Mouse (Mus musculus) midbrain, embryonic 14.5 days (tissue): Measurements from ENCODE around the gene Cnp. TPM values are rescaled to one million over a fixed set of nuclear protein-coding genes. Genes with fewer than 3 reads are reported as not detected.

Source experiments
- ATAC-seq: fragments of 200-750 bp; cut with Nextera tagmentation; 2 replicates; pipeline ENCODE4 v1.8.0; 2017; ENCODE audit warnings: moderate number of reproducible peaks, moderate library complexity; ENCODE audit not compliant: low FRiP score, low TSS enrichment
- DNase-seq: peaks from one replicate; pipeline ENCODE4 v3.0.0-alpha.2; 2015
- H3K27ac ChIP-seq: fragments of 300-500 bp; sonication (generic); replicated peaks from 2 replicates; pipeline ENCODE4 v1.5.1; 2014; ENCODE audit warnings: mild to moderate bottlenecking, low read depth, low read length, moderate library complexity
- H3K27me3 ChIP-seq: fragments of 300-500 bp; sonication (generic); 2 replicates; pipeline ENCODE4 v1.6.1; 2014; ENCODE audit warnings: low read length, control low read depth, mixed read lengths; ENCODE audit not compliant: control insufficient read depth, insufficient read depth
- H3K36me3 ChIP-seq: fragments of 300-500 bp; sonication (generic); 2 replicates; pipeline ENCODE4 v1.6.1; 2014; ENCODE audit warnings: low read length, control low read depth; ENCODE audit not compliant: control insufficient read depth, insufficient read depth
- H3K4me1 ChIP-seq: fragments of 300-500 bp; sonication (generic); 2 replicates; pipeline ENCODE4 v1.6.1; 2014; ENCODE audit warnings: mild to moderate bottlenecking, antibody characterized with exemption, low read length, control low read depth; ENCODE audit not compliant: control insufficient read depth, insufficient read depth
- H3K4me2 ChIP-seq: fragments of 300-500 bp; sonication (generic); 2 replicates; pipeline ENCODE4 v1.6.1; 2014; ENCODE audit warnings: mild to moderate bottlenecking, low read length, moderate library complexity
- H3K4me3 ChIP-seq: fragments of 300-500 bp; sonication (generic); replicated peaks from 2 replicates; pipeline ENCODE4 v1.5.1; 2014; ENCODE audit warnings: low read depth, low read length
- H3K9ac ChIP-seq: fragments of 300-500 bp; sonication (generic); replicated peaks from 2 replicates; pipeline ENCODE4 v1.6.1; 2014; ENCODE audit warnings: mild to moderate bottlenecking, low read length, moderate library complexity
- H3K9me3 ChIP-seq: fragments of 300-500 bp; sonication (generic); 2 replicates; pipeline ENCODE4 v1.6.1; 2016; ENCODE audit warnings: low read length, control low read depth, mixed read lengths; ENCODE audit not compliant: control insufficient read depth
- WGBS: fragments of 180-500 bp; shearing (Covaris S2); extraction: QIAGEN DNeasy Blood & Tissue Kit; methylation state at CpG from one replicate; pipeline ENCODE4 v1.1.7; 2014; 5-methylcytosine and 5-hydroxymethylcytosine counted together
- polyA plus RNA-seq: library from polyadenylated mRNA; unstranded; fragments of >200 nt; fragmentation: Nextera tagmentation; extraction: Ambion mirVana; gene quantifications from 2 replicates; pipeline ENCODE4 v1.2.1, GENCODE M21; 2014

Cnp gene
- polyA plus RNA-seq, 1 experiment from 2014 or later = 24.8 TPM

GRCm38 (mm10) chr11:100585148-100585547 lies 10.4 kb downstream of the Cnp start:
- ATAC-seq (no peak), DNase-seq (no peak)
- H3K9me3 ChIP-seq = no peaks in the 10 kb centered on the region
- no peak overlapping the region for H3K9ac ChIP-seq
- H3K4me3 ChIP-seq = no peak overlapping the region
- H3K36me3 ChIP-seq = peaks cover 100% of the 10 kb centered on the region
- H3K4me1 ChIP-seq = no peaks in the 10 kb centered on the region
- no peak overlapping the region for H3K27ac ChIP-seq
- H3K27me3 ChIP-seq = no peaks in the 10 kb centered on the region
- no peak overlapping the region for H3K4me2 ChIP-seq
- whole genome bisulfite sequencing = 95% methylated on average over 3 of the region's 3 CpGs

DNA sequence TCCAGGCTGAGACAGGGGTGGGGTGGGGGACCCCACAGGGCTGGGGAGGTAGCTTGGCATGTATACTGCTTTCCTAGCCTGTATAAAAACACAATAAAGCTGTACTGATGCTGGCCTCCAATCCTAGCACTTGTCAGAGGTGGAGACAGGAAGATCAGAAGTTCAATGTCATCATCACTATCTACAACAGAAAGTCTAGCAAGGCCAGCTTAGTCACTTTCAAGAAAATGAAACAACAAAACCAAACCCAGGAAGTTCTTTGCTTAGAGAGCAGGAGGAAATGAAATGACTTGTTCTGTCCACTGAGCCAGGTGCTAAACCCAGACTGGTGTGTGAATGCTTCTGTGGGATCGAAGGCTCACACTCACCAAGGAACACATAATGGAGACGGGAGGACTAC lies 13.8 kb downstream of the Cnp start:
- no peak overlapping the region for H3K9ac ChIP-seq
- H3K4me1 ChIP-seq = no peaks in the 10 kb centered on the region
- WGBS = 98% methylated on average over 2 of the region's 2 CpGs
- no peaks in the 10 kb centered on the region for H3K9me3 ChIP-seq
- H3K4me3 ChIP-seq = no peak overlapping the region
- no peak for ATAC-seq
- peaks cover 100% of the 10 kb centered on the region for H3K36me3 ChIP-seq
- no peak overlapping the region for H3K4me2 ChIP-seq
- H3K27me3 ChIP-seq = no peaks in the 10 kb centered on the region
- no peak overlapping the region for H3K27ac ChIP-seq
- no peak for DNase-seq

DNA sequence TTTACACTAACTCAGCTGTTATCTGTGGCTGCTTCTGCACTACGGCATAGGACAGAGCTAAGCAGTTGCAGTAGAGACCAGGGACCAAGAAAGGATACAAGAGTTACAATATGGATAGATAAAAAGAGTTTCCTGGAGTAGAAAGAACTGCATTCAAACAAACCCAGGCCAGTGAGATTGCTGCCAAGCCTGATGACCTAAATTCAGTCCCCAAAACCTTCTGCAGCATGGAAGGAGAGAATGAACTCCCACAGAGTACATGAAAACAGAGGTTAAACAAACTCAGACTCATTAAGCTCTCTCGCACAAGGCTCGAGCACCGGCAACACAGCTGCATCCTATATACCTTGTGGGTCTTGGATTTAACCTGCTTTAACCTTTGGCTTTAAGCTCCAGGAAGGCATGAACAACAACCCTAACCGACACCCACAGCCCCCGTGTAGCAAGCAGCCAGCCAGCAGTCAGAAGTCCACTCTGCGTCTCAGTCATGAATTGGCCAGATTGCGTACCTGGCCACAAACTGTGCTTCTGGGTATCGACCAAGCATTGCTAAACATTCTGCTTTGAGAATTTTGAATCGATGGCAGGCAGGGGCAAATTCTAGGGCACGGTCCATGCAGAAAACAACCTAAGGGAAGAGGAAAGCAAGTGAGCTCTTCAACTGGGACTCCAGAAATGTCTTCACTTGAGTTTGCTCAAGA lies 17.8 kb downstream of the Cnp start:
- Histone ChIP-seq H3K27ac (no peak overlapping the region), H3K4me2 (no peak overlapping the region), H3K27me3 (no peaks in the 10 kb centered on the region), H3K36me3 (peaks cover 100% of the 10 kb centered on the region), H3K9me3 (no peaks in the 10 kb centered on the region), H3K9ac (no peak overlapping the region), H3K4me3 (no peak overlapping the region), H3K4me1 (no peaks in the 10 kb centered on the region)
- DNase-seq (no peak), ATAC-seq (no peak)
- 95% methylated on average over 11 of the region's 11 CpGs for WGBS

DNA sequence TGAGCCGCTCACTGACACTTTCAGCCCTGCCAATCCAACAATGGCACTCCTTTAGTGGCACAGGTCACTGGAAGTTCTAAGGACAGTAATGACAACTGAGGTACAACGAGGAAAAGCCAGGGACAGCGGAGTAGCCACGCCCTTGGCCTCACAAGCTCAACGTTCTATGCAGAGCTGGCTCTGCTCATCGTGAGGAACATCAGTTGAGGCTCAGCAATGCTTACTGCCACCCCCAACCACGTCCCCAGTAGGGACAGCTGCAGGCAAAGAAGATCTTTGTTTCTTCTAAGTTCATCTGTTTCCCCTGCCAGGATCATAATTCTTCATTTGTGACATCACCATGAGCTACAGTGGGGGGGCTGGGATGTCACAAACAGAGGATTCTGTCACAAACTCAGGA lies 19.9 kb downstream of the Cnp start:
- Histone ChIP-seq H3K4me1 (no peaks in the 10 kb centered on the region), H3K27me3 (no peaks in the 10 kb centered on the region), H3K4me2 (no peak overlapping the region), H3K9ac (no peak overlapping the region), H3K36me3 (peaks cover 100% of the 10 kb centered on the region), H3K4me3 (no peak overlapping the region), H3K27ac (no peak overlapping the region), H3K9me3 (no peaks in the 10 kb centered on the region)
- WGBS = 95% methylated on average over 7 of the region's 7 CpGs
- DNase-seq = no peak
- no peak for ATAC-seq

DNA sequence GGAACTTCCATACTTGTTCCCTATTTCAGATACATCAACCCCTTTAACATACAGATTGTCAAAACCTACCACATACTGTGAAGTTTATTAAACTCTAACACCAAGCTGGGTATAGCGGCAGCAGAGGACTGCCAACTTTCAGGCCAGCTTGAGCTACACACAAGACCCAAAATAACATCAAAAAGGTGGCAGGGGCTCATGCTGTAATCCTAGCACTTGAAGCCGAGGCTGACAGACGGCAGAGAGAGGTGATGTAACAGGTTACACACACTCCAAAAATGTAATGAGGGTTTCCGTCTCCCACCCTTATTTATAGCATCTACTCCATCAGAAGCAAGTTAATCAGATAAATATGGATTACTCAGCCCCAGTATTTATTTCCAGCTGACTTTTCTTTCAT lies 20.8 kb downstream of the Cnp start:
- Histone ChIP-seq H3K4me2 (no peak overlapping the region), H3K4me3 (no peak overlapping the region), H3K4me1 (no peaks in the 10 kb centered on the region), H3K9me3 (no peaks in the 10 kb centered on the region), H3K9ac (no peak overlapping the region), H3K27me3 (no peaks in the 10 kb centered on the region), H3K36me3 (peaks cover 100% of the 10 kb centered on the region), H3K27ac (no peak overlapping the region)
- no peak for ATAC-seq
- DNase-seq = no peak
- 88% methylated on average over 4 of the region's 4 CpGs for whole genome bisulfite sequencing

GRCm38 (mm10) chr11:100598074-100598473 lies 23.4 kb downstream of the Cnp start:
- ATAC-seq (no peak), DNase-seq (no peak)
- H3K4me2 ChIP-seq = no peak overlapping the region
- peaks cover 88% of the 10 kb centered on the region for H3K36me3 ChIP-seq
- 92% methylated on average over 4 of the region's 4 CpGs for WGBS
- no peaks in the 10 kb centered on the region for H3K4me1 ChIP-seq
- no peak overlapping the region for H3K4me3 ChIP-seq
- H3K27ac ChIP-seq = no peak overlapping the region
- H3K27me3 ChIP-seq = no peaks in the 10 kb centered on the region
- no peaks in the 10 kb centered on the region for H3K9me3 ChIP-seq
- H3K9ac ChIP-seq = no peak overlapping the region

DNA sequence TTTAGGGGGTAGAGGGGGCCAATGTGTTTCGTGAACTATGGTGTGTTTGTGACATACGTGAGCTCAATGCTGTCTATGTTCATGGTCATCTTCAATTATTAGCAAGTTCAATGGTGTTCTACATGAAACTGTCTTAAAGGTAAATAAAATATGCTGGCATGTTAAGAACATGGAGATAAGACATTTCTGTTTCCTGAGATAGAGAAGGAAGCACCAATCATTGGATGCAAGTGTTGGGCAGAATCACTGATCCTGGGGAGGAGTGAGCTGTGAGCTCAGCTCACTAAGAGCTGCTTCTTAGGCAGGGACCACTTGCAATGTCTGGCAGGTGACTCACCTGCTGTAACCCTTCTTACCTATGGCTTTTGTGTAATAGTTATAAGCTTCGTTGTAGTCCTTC lies 26.7 kb downstream of the Cnp start:
- no peak overlapping the region for H3K4me2 ChIP-seq
- no peak for ATAC-seq
- no peaks in the 10 kb centered on the region for H3K27me3 ChIP-seq
- H3K4me3 ChIP-seq = no peak overlapping the region
- H3K4me1 ChIP-seq = 0 out of 2 replicates have a peak, but pooled peaks cover 3% of the 10 kb centered on the region
- 97% methylated on average over 3 of the region's 3 CpGs for WGBS
- H3K9me3 ChIP-seq = no peaks in the 10 kb centered on the region
- H3K27ac ChIP-seq = no peak overlapping the region
- H3K9ac ChIP-seq = no peak overlapping the region
- H3K36me3 ChIP-seq = peaks cover 55% of the 10 kb centered on the region
- DNase-seq = no peak

DNA sequence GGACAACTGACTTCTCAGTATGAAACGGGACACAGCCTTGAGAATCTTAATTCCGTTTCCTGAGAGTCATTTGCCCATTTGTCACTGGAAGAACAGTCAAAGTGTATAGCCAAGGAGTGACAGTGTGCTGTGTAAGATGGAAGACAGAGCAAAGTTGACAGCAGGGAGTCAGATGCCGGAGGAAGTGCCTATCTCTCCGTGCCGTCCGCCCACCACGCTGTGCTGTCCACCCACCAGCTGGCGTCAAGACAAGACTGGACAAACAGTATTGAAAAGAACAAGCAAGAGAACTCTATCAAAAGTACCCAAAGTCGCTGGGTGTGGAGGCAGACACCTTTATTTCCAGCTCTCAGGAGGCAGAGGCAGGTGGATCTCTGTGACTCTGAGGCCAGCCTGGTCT lies 28.5 kb downstream of the Cnp start:
- no peak overlapping the region for H3K4me2 ChIP-seq
- WGBS = 94% methylated on average over 9 of the region's 9 CpGs
- no peak for ATAC-seq
- no peak overlapping the region for H3K27ac ChIP-seq
- H3K9me3 ChIP-seq = no peaks in the 10 kb centered on the region
- H3K4me3 ChIP-seq = no peak overlapping the region
- peaks cover 42% of the 10 kb centered on the region for H3K36me3 ChIP-seq
- H3K9ac ChIP-seq = no peak overlapping the region
- no peaks in the 10 kb centered on the region for H3K27me3 ChIP-seq
- no peak for DNase-seq
- 0 out of 2 replicates have a peak, but pooled peaks cover 3% of the 10 kb centered on the region for H3K4me1 ChIP-seq

DNA sequence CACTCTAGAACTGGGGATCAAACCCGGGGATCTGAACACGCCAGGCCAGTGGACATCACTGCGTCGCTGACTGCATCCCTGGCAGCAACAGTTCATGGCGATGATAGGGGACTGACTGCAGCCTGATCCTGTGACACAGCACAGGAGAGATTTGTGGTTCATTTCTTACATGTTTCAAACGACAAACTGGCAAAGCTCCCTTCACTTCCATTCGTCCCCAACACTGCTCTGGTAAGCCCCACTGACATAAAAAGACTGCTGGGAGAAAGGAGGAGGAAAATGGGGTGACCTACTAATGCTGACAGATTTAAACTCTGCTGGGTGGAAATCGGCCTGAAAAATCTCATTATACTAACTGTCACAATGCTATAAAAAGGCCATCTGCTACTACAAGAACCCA lies 29.1 kb downstream of the Cnp start:
- 76% methylated on average over 8 of the region's 8 CpGs for WGBS
- Histone ChIP-seq H3K4me3 (no peak overlapping the region), H3K27me3 (no peaks in the 10 kb centered on the region), H3K4me1 (0 out of 2 replicates have a peak, but pooled peaks cover 3% of the 10 kb centered on the region), H3K4me2 (no peak overlapping the region), H3K27ac (no peak overlapping the region), H3K9ac (no peak overlapping the region), H3K9me3 (no peaks in the 10 kb centered on the region), H3K36me3 (peaks cover 38% of the 10 kb centered on the region)
- DNase-seq = no peak
- ATAC-seq = no peak
